Mouse (Mus musculus) intestine, embryonic 14.5 days (tissue): ENCODE data around the gene Lcorl. TPM values are rescaled to one million over a fixed set of nuclear protein-coding genes. Genes with fewer than 3 reads are reported as not detected.

Experiments used
- ATAC-seq: fragments of 200-750 bp; cut with Nextera tagmentation; replicated peaks from 2 replicates; pipeline ENCODE4 v1.8.0; 2017; ENCODE audit warnings: low read depth, moderate number of reproducible peaks, moderate TSS enrichment, moderate library complexity; ENCODE audit not compliant: low FRiP score, low TSS enrichment
- DNase-seq: peaks from one replicate; pipeline ENCODE4 v3.0.0-alpha.2; 2018; ENCODE audit warnings: low spot score
- H3K27ac ChIP-seq: fragments of 300-500 bp; sonication (generic); 2 replicates; pipeline ENCODE4 v1.5.1; 2014; ENCODE audit warnings: low read depth, mild to moderate bottlenecking, control low read depth
- H3K27me3 ChIP-seq: fragments of 300-500 bp; sonication (generic); replicated peaks from 2 replicates; pipeline ENCODE4 v1.6.1; 2014; ENCODE audit warnings: low read length, control low read depth; ENCODE audit not compliant: control insufficient read depth, insufficient read depth
- H3K36me3 ChIP-seq: fragments of 300-500 bp; sonication (generic); 2 replicates; pipeline ENCODE4 v1.6.1; 2014; ENCODE audit warnings: low read length, control low read depth; ENCODE audit not compliant: control insufficient read depth, insufficient read depth
- H3K4me1 ChIP-seq: fragments of 300-500 bp; sonication (generic); replicated peaks from 2 replicates; pipeline ENCODE4 v1.6.1; 2014; ENCODE audit warnings: low read length, control low read depth, mixed read lengths; ENCODE audit not compliant: control insufficient read depth, insufficient read depth
- H3K4me2 ChIP-seq: fragments of 300-500 bp; sonication (generic); 2 replicates; pipeline ENCODE4 v1.6.1; 2014; ENCODE audit warnings: low read length
- H3K4me3 ChIP-seq: fragments of 300-500 bp; sonication (generic); 2 replicates; pipeline ENCODE4 v1.5.1; 2014; ENCODE audit warnings: low read depth, low read length, control low read depth, mixed read lengths
- H3K9ac ChIP-seq: fragments of 300-500 bp; sonication (generic); 2 replicates; pipeline ENCODE4 v1.6.1; 2014; ENCODE audit warnings: mild to moderate bottlenecking, low read length
- H3K9me3 ChIP-seq: fragments of 300-500 bp; sonication (generic); 2 replicates; pipeline ENCODE4 v1.6.1; 2016; ENCODE audit warnings: low read length, control low read depth; ENCODE audit not compliant: control insufficient read depth
- WGBS: fragments of 180-500 bp; shearing (Covaris S2); extraction: QIAGEN DNeasy Blood & Tissue Kit; methylation state at CpG from one replicate; pipeline ENCODE4 v1.1.7; 2014; 5-methylcytosine and 5-hydroxymethylcytosine counted together
- polyA plus RNA-seq: library from polyadenylated mRNA; unstranded; fragments of >200 nt; fragmentation: Nextera tagmentation; extraction: Ambion mirVana; gene quantifications from 2 replicates; pipeline ENCODE4 v1.2.1, GENCODE M21; 2014

The Lcorl gene
- polyA plus RNA-seq, 1 experiment from 2014 or later: 33.5 TPM

GRCm38 (mm10) chr5:45858368-45858767 lies 953 bp upstream of the Lcorl start:
- DNase-seq (no peak), ATAC-seq (no peak)
- H3K36me3 ChIP-seq: no peaks in the 10 kb centered on the region
- H3K4me2 ChIP-seq: peak overlapping the region; percentile 77
- WGBS: 82% methylated on average over 2 of the region's 2 CpGs
- H3K9me3 ChIP-seq: no peaks in the 10 kb centered on the region
- no peaks in the 10 kb centered on the region for H3K27me3 ChIP-seq
- H3K9ac ChIP-seq: no peak overlapping the region; the same call in 1 of the 2 replicates
- no peak overlapping the region for H3K27ac ChIP-seq
- H3K4me3 ChIP-seq: peak overlapping the region; percentile 87
- H3K4me1 ChIP-seq: peaks cover 4% of the 10 kb centered on the region; the same call in 1 of the 2 replicates

GRCm38 (mm10) chr5:45856876-45857253 lies 550 bp downstream of the Lcorl start:
- Histone ChIP-seq H3K27ac (peak overlapping the region; percentile 97), H3K9ac (peak overlapping the region; percentile 93), H3K27me3 (no peaks in the 10 kb centered on the region), H3K4me2 (peak overlapping the region; percentile 77), H3K9me3 (no peaks in the 10 kb centered on the region), H3K36me3 (no peaks in the 10 kb centered on the region), H3K4me1 (peaks cover 4% of the 10 kb centered on the region; the same call in 1 of the 2 replicates), H3K4me3 (peak overlapping the region; percentile 87)
- DNase-seq (peak; percentile 66), ATAC-seq (peak; percentile 21; the same call in 1 of the 2 replicates)
- under 1% methylated on average over 31 of the region's 56 CpGs for whole genome bisulfite sequencing

GRCm38 (mm10) chr5:45856303-45856821 lies 1.1 kb downstream of the Lcorl start:
- DNase-seq: peak; percentile 88
- Histone ChIP-seq H3K9ac (peak overlapping the region; percentile 93), H3K27ac (peak overlapping the region; percentile 97), H3K27me3 (no peaks in the 10 kb centered on the region), H3K4me2 (peak overlapping the region; percentile 77), H3K4me1 (peaks cover 4% of the 10 kb centered on the region; the same call in 1 of the 2 replicates), H3K9me3 (no peaks in the 10 kb centered on the region), H3K4me3 (peak overlapping the region; percentile 87), H3K36me3 (no peaks in the 10 kb centered on the region)
- ATAC-seq: peak; percentile 67
- under 1% methylated on average over 32 of the region's 37 CpGs for WGBS

GRCm38 (mm10) chr5:45855526-45856302 lies 1.7 kb downstream of the Lcorl start:
- DNase-seq (no peak), ATAC-seq (no peak)
- H3K9me3 ChIP-seq: no peaks in the 10 kb centered on the region
- H3K9ac ChIP-seq: peak overlapping the region; percentile 93
- H3K27ac ChIP-seq: peak overlapping the region; percentile 39; the same call in 1 of the 2 replicates
- peak overlapping the region; percentile 87 for H3K4me3 ChIP-seq
- peak overlapping the region; percentile 77 for H3K4me2 ChIP-seq
- no peaks in the 10 kb centered on the region for H3K27me3 ChIP-seq
- peaks cover 4% of the 10 kb centered on the region; the same call in 1 of the 2 replicates for H3K4me1 ChIP-seq
- 20% methylated on average over 21 of the region's 21 CpGs for WGBS
- no peaks in the 10 kb centered on the region for H3K36me3 ChIP-seq

GRCm38 (mm10) chr5:45844723-45845122 lies 12.7 kb downstream of the Lcorl start:
- no peak overlapping the region for H3K9ac ChIP-seq
- no peaks in the 10 kb centered on the region for H3K9me3 ChIP-seq
- DNase-seq (no peak), ATAC-seq (no peak)
- no peak overlapping the region for H3K4me3 ChIP-seq
- H3K4me1 ChIP-seq: no peaks in the 10 kb centered on the region
- WGBS: 93% methylated on average over 6 of the region's 6 CpGs
- no peak overlapping the region for H3K4me2 ChIP-seq
- no peaks in the 10 kb centered on the region for H3K36me3 ChIP-seq
- no peaks in the 10 kb centered on the region for H3K27me3 ChIP-seq
- no peak overlapping the region for H3K27ac ChIP-seq

GRCm38 (mm10) chr5:45835131-45835530 lies 22.3 kb downstream of the Lcorl start:
- H3K36me3 ChIP-seq: no peaks in the 10 kb centered on the region
- no peaks in the 10 kb centered on the region for H3K4me1 ChIP-seq
- DNase-seq: no peak
- no peaks in the 10 kb centered on the region for H3K27me3 ChIP-seq
- H3K27ac ChIP-seq: no peak overlapping the region
- no peak overlapping the region for H3K4me3 ChIP-seq
- no peak for ATAC-seq
- 86% methylated on average over 2 of the region's 2 CpGs for WGBS
- H3K9ac ChIP-seq: no peak overlapping the region
- no peak overlapping the region for H3K4me2 ChIP-seq
- H3K9me3 ChIP-seq: no peaks in the 10 kb centered on the region

GRCm38 (mm10) chr5:45811527-45811926 lies 45.9 kb downstream of the Lcorl start:
- ATAC-seq (no peak), DNase-seq (no peak)
- 94% methylated on average over 4 of the region's 4 CpGs for WGBS
- Histone ChIP-seq H3K36me3 (no peaks in the 10 kb centered on the region), H3K9ac (no peak overlapping the region), H3K4me1 (no peaks in the 10 kb centered on the region), H3K4me2 (no peak overlapping the region), H3K9me3 (peaks cover 10% of the 10 kb centered on the region), H3K27me3 (no peaks in the 10 kb centered on the region), H3K4me3 (no peak overlapping the region), H3K27ac (no peak overlapping the region)

GRCm38 (mm10) chr5:45791864-45792263 lies 65.6 kb downstream of the Lcorl start:
- H3K27me3 ChIP-seq: no peaks in the 10 kb centered on the region
- H3K9me3 ChIP-seq: no peaks in the 10 kb centered on the region
- no peak overlapping the region for H3K9ac ChIP-seq
- H3K4me1 ChIP-seq: no peaks in the 10 kb centered on the region
- DNase-seq (no peak), ATAC-seq (no peak)
- H3K4me3 ChIP-seq: no peak overlapping the region
- H3K27ac ChIP-seq: no peak overlapping the region
- H3K4me2 ChIP-seq: no peak overlapping the region
- no peaks in the 10 kb centered on the region for H3K36me3 ChIP-seq
- WGBS: 90% methylated on average over 7 of the region's 7 CpGs
